Mouse (Mus musculus) neural tube, embryonic 14.5 days (tissue): ENCODE measurements around the gene Ank2. TPM values are rescaled to one million over a fixed set of nuclear protein-coding genes. Genes with fewer than 3 reads are reported as not detected.

Experiments
- ATAC-seq: fragments of 200-750 bp; cut with Nextera tagmentation; 2 replicates; pipeline ENCODE4 v1.8.0; 2017; ENCODE audit warnings: low read depth, mild to moderate bottlenecking, moderate TSS enrichment, moderate library complexity
- H3K27ac ChIP-seq: fragments of 300-500 bp; sonication (generic); 2 replicates; pipeline ENCODE4 v1.5.1; 2014; ENCODE audit warnings: low read depth, mild to moderate bottlenecking, control low read depth, low read length, moderate library complexity, mixed read lengths
- H3K27me3 ChIP-seq: fragments of 300-500 bp; sonication (generic); 2 replicates; pipeline ENCODE4 v1.6.1; 2014; ENCODE audit warnings: low read length; ENCODE audit not compliant: control insufficient read depth, insufficient read depth
- H3K36me3 ChIP-seq: fragments of 300-500 bp; sonication (generic); 2 replicates; pipeline ENCODE4 v1.6.1; 2014; ENCODE audit warnings: low read length, mixed read lengths; ENCODE audit not compliant: control insufficient read depth, insufficient read depth
- H3K4me1 ChIP-seq: fragments of 300-500 bp; sonication (generic); 2 replicates; pipeline ENCODE4 v1.6.1; 2014; ENCODE audit warnings: low read length; ENCODE audit not compliant: control insufficient read depth, insufficient read depth
- H3K4me2 ChIP-seq: fragments of 300-500 bp; sonication (generic); 2 replicates; pipeline ENCODE4 v1.6.1; 2014; ENCODE audit warnings: mild to moderate bottlenecking, low read depth, low read length, control low read depth
- H3K4me3 ChIP-seq: fragments of 300-500 bp; sonication (generic); 2 replicates; pipeline ENCODE4 v1.5.1; 2014; ENCODE audit warnings: low read depth, low read length, control low read depth, mixed read lengths
- H3K9ac ChIP-seq: fragments of 300-500 bp; sonication (generic); replicated peaks from 2 replicates; pipeline ENCODE4 v1.6.1; 2014; ENCODE audit warnings: low read depth, mild to moderate bottlenecking, control low read depth, low read length, mixed read lengths
- H3K9me3 ChIP-seq: fragments of 300-500 bp; sonication (generic); 2 replicates; pipeline ENCODE4 v1.6.1; 2016; ENCODE audit warnings: low read length; ENCODE audit not compliant: control insufficient read depth
- WGBS: fragments of 180-500 bp; shearing (Covaris S2); extraction: QIAGEN DNeasy Blood & Tissue Kit; methylation state at CpG from one replicate; pipeline ENCODE4 v1.1.7; 2014; 5-methylcytosine and 5-hydroxymethylcytosine counted together
- polyA plus RNA-seq: library from polyadenylated mRNA; unstranded; fragments of >200 nt; fragmentation: Nextera tagmentation; extraction: Ambion mirVana; gene quantifications from 2 replicates; pipeline ENCODE4 v1.2.1, GENCODE M21; 2014

Gene Ank2
- polyA plus RNA-seq, 1 experiment from 2014 or later: 231 TPM

- Histone ChIP-seq H3K4me3 (no peak overlapping the region), H3K4me1 (no peaks in the 10 kb centered on the region), H3K27me3 (no peaks in the 10 kb centered on the region), H3K4me2 (no peak overlapping the region), H3K9me3 (no peaks in the 10 kb centered on the region), H3K27ac (peak overlapping the region; percentile 35; the same call in 1 of the 2 replicates), H3K9ac (no peak overlapping the region), H3K36me3 (no peaks in the 10 kb centered on the region)
- ATAC-seq: peak; percentile 41; the same call in 1 of the 2 replicates
- 76% methylated on average over 9 of the region's 9 CpGs for WGBS
These were observed 136.3 kb downstream of the Ank2 start for GRCm38 (mm10) chr3:127362611-127363393.

- no peaks in the 10 kb centered on the region for H3K36me3 ChIP-seq
- H3K9me3 ChIP-seq: no peaks in the 10 kb centered on the region
- no peaks in the 10 kb centered on the region for H3K27me3 ChIP-seq
- H3K4me1 ChIP-seq: no peaks in the 10 kb centered on the region
- no peak overlapping the region for H3K4me3 ChIP-seq
- H3K27ac ChIP-seq: peak overlapping the region; percentile 5; the same call in 1 of the 2 replicates
- H3K4me2 ChIP-seq: no peak overlapping the region
- ATAC-seq: no peak
- no peak overlapping the region for H3K9ac ChIP-seq
- 43% methylated on average over 8 of the region's 8 CpGs for WGBS
These were observed 137.3 kb downstream of the Ank2 start for GRCm38 (mm10) chr3:127361846-127362245.

- Histone ChIP-seq H3K4me1 (no peaks in the 10 kb centered on the region), H3K4me2 (no peak overlapping the region), H3K27ac (no peak overlapping the region; the same call in 1 of the 2 replicates), H3K9ac (no peak overlapping the region), H3K36me3 (no peaks in the 10 kb centered on the region), H3K4me3 (no peak overlapping the region), H3K27me3 (no peaks in the 10 kb centered on the region), H3K9me3 (no peaks in the 10 kb centered on the region)
- 15% methylated on average over 5 of the region's 5 CpGs for WGBS
- no peak for ATAC-seq
These were observed 137.8 kb downstream of the Ank2 start for GRCm38 (mm10) chr3:127361384-127361783.

- no peak overlapping the region for H3K4me2 ChIP-seq
- H3K27ac ChIP-seq: no peak overlapping the region; the same call in 1 of the 2 replicates
- no peaks in the 10 kb centered on the region for H3K9me3 ChIP-seq
- H3K27me3 ChIP-seq: no peaks in the 10 kb centered on the region
- no peak overlapping the region for H3K4me3 ChIP-seq
- 0 out of 2 replicates have a peak, but pooled peaks cover 3% of the 10 kb centered on the region for H3K4me1 ChIP-seq
- no peaks in the 10 kb centered on the region for H3K36me3 ChIP-seq
- ATAC-seq: peak; percentile 49; the same call in 1 of the 2 replicates
- WGBS: 51% methylated on average over 5 of the region's 5 CpGs
- no peak overlapping the region for H3K9ac ChIP-seq
These were observed 143.9 kb downstream of the Ank2 start for GRCm38 (mm10) chr3:127355252-127355651.

GRCm38 (mm10) chr3:127350602-127351362, 148.4 kb downstream of the Ank2 start:
- Histone ChIP-seq H3K27ac (no peak overlapping the region), H3K27me3 (no peaks in the 10 kb centered on the region), H3K36me3 (no peaks in the 10 kb centered on the region), H3K9ac (no peak overlapping the region), H3K4me3 (no peak overlapping the region), H3K9me3 (no peaks in the 10 kb centered on the region), H3K4me2 (no peak overlapping the region), H3K4me1 (0 out of 2 replicates have a peak, but pooled peaks cover 3% of the 10 kb centered on the region)
- no peak for ATAC-seq
- WGBS: 87% methylated on average over 9 of the region's 9 CpGs

GRCm38 (mm10) chr3:127348926-127349325, 150.2 kb downstream of the Ank2 start:
- Histone ChIP-seq H3K9me3 (no peaks in the 10 kb centered on the region), H3K9ac (no peak overlapping the region), H3K27ac (no peak overlapping the region), H3K4me2 (no peak overlapping the region), H3K27me3 (no peaks in the 10 kb centered on the region), H3K4me1 (no peaks in the 10 kb centered on the region), H3K36me3 (no peaks in the 10 kb centered on the region), H3K4me3 (no peak overlapping the region)
- no peak for ATAC-seq
- WGBS: 76% methylated on average over 7 of the region's 7 CpGs

GRCm38 (mm10) chr3:127345860-127346459, 153.2 kb downstream of the Ank2 start:
- Histone ChIP-seq H3K27me3 (no peaks in the 10 kb centered on the region), H3K4me1 (no peaks in the 10 kb centered on the region), H3K4me3 (no peak overlapping the region), H3K36me3 (no peaks in the 10 kb centered on the region), H3K9me3 (no peaks in the 10 kb centered on the region), H3K4me2 (no peak overlapping the region), H3K9ac (no peak overlapping the region), H3K27ac (peak overlapping the region; percentile 18; the same call in 1 of the 2 replicates)
- no peak for ATAC-seq
- 60% methylated on average over 8 of the region's 8 CpGs for WGBS

GRCm38 (mm10) chr3:127341300-127341699, 157.8 kb downstream of the Ank2 start:
- no peak overlapping the region for H3K9ac ChIP-seq
- no peaks in the 10 kb centered on the region for H3K27me3 ChIP-seq
- 79% methylated on average over 2 of the region's 2 CpGs for WGBS
- no peaks in the 10 kb centered on the region for H3K9me3 ChIP-seq
- ATAC-seq: no peak
- H3K4me3 ChIP-seq: no peak overlapping the region
- H3K36me3 ChIP-seq: no peaks in the 10 kb centered on the region
- H3K4me1 ChIP-seq: no peaks in the 10 kb centered on the region
- no peak overlapping the region for H3K27ac ChIP-seq
- no peak overlapping the region for H3K4me2 ChIP-seq
